Mouse (Mus musculus): ENCODE measurements at regions not wholly inside any gene's neighbourhood (a gene's known extent, or its start where the extent isn't known, plus 50 kb on each side); places are given as distances from the start of the nearest gene placed in this dataset.

GRCm38 (mm10) chr7:36934792-36935555 lies 237.1 kb downstream of the Tshz3 start:
- DNase-seq (ENCODE audit: low read depth, low spot score): peak; percentile 80

DNA sequence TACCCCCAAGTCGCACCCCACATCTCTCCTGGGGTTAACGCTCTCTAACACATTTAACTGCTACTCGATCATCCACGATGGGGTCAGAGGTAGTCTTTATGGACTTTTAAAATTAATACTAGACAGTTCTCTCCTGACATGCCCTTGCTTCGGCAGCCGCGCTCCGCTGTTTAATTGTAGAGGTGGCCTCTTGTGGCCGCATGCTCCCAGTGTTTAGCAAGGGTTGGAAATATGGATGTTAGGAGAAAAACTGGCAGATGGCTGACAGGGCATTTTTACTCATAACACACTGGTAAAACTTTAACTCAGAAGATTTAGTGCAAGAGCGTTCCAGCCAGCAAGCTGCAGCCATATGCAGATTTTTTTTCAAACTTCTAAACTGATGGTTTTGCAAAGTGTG lies 242.7 kb downstream of the Tshz3 start:
- DNase-seq (ENCODE audit: low read depth, low spot score): no peak

- no peak for DNase-seq (ENCODE audit: low read depth, low spot score)
Observed at GRCm38 (mm10) chr7:36945024-36945815, 247.3 kb downstream of the Tshz3 start.

- no peak for DNase-seq (ENCODE audit: low read depth, low spot score)
Observed at GRCm38 (mm10) chr7:36949511-36949910, 251.6 kb downstream of the Tshz3 start.

DNA sequence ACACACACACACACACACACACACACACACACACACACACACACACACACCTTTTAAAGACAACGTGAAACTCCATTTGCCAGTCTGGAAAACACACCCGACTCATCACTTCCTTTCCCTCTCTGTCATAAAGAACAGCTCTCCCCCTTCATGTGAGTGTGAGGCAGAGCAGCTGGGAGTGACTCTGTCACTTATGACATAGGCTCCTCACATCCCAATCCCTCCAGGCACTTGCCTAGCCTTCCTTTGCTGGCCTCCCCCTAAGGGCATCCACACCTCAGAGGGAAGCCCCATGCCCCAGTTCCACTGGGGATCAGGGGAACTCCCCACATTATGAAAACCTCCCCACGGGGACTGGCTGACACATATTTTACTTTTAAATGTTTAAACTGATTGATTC lies 257.5 kb downstream of the Tshz3 start:
- no peak for DNase-seq (ENCODE audit: low read depth, low spot score)

GRCm38 (mm10) chr7:36958255-36958654 lies 260.3 kb downstream of the Tshz3 start:
- no peak for DNase-seq (ENCODE audit: low read depth, low spot score)

DNA sequence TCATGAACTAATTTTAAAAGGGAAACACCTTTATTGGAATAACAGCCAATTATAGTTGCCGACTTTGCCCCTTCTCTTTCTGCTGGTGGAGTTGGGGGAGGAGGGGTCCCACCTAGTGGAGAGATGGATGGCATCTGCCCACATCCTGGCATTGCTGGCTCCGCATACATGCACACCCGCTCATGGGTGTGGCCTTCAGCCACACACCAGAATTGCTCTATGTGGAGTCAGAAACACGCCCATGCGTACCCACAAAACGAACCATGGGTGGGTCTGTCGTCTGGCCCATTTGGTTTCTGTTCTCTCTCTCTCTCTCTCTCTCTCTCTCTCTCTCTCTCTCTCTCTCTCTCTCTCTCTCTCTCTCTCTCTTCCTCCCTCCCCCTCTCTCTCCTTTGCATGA lies 273.9 kb downstream of the Tshz3 start:
- DNase-seq (ENCODE audit: low read depth, low spot score): no peak

DNA sequence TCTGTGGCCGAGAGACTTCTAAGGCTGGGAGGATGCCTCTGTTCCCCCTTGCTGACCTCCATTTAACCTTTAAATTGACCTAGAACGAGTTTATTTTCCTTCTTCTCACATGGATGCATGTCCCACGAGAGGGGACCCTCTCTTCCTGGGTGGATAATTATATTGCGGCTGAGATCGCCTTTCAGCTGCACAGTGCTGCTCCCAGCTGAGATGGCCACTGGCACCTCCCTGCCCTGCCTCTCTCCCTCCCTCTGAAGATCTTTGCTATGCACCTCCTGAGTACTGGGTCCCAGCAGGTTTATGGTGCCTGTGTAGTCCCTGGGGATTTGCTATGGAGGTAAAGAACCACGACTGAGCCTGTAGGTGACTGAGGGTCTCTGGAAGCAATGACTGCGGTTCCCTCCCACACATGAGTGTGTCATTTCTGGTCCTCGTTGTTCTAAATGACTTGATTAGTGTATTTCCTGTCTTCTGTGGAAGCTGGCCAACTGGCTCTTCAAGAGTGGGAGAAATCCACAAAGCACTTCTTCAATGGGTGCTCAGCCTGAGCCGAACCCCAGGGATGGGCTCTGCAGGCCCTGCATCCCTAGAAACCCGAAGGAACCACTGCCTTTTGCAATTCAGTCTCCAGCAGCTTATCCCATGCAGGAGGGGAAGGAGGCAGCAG lies 275.9 kb downstream of the Tshz3 start:
- DNase-seq (ENCODE audit: low read depth, low spot score): no peak

GRCm38 (mm10) chr7:36974573-36974972 lies 276.7 kb downstream of the Tshz3 start:
- peak; percentile 30 for DNase-seq (ENCODE audit: low read depth, low spot score)

- no peak for DNase-seq (ENCODE audit: low read depth, low spot score)
Observed at GRCm38 (mm10) chr7:36975475-36975874, 277.6 kb downstream of the Tshz3 start.

GRCm38 (mm10) chr7:36977819-36978218 lies 279.9 kb downstream of the Tshz3 start:
- DNase-seq (ENCODE audit: low read depth, low spot score): no peak

- no peak for DNase-seq (ENCODE audit: low read depth, low spot score)
Observed at GRCm38 (mm10) chr7:36989380-36989779, 291.5 kb downstream of the Tshz3 start.

DNA sequence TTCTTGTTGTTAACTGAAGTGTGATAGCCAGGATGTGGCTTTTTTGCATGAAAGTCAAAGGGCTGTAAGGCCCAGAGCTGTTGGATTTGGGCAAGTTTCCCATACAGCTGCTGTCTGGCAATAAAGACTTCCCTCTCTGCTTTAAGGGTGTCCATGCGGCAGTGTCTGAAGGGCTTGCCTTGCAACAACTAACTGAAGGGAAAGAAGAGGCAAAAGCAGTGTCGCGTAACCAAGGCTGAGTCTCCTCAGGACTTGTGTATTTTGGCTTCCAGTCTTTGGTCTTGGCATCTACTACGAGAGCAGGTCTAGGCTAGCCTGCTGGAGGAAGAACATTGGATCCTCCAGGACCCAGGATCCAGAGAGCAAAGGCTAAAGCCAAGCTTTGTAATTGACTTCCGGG lies 306.7 kb downstream of the Tshz3 start:
- DNase-seq (ENCODE audit: low read depth, low spot score): peak; percentile 7

- no peak for DNase-seq (ENCODE audit: low read depth, low spot score)
Observed at GRCm38 (mm10) chr7:37005701-37006100, 307.8 kb downstream of the Tshz3 start.

DNA sequence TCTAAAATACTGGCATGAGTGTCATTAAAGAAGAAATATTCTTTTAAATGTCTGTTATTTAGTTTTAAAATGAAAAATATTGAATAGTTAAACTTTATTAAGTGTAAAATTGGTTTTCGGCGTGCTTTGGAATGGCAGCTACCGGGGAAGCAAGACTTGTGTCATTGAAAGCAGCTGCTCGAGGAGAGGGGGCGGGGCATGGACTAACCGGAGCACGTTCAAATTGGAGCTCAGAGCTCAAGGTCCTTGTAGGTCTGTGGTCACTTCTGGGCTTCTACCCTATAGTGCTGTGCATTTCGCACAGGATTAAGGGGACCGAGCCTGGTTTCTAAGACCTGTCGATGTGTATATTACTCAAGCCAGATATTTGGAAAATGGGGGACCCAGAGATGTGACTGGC lies 309.0 kb downstream of the Tshz3 start:
- no peak for DNase-seq (ENCODE audit: low read depth, low spot score)

DNA sequence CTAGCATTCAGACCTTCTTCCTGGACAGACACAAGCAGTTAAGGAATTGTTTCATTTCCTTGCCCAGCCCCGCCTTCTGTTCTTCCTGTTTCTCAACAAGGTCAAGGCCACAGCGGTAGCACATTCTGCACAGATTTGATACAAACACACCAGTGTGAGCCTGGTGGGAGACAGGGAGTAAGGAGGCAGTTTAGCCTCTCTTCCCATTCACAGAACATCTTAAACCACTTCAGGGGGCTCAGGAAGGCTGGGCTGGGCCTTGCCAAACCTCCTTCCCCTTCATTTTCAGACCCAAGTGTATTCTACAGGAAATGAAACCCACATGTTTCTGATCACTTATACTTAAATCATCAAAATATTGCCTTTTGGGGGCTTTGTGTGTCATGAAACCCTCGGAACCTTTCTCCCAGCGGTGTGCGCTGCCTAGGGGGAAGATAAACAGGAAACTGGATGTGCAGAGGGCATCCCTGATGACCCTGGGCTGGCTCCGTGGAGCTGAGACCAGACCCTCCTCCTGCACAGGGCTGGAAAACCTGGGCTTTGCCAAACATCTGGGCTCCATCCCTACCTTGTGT lies 313.3 kb downstream of the Tshz3 start:
- no peak for DNase-seq (ENCODE audit: low read depth, low spot score)

DNA sequence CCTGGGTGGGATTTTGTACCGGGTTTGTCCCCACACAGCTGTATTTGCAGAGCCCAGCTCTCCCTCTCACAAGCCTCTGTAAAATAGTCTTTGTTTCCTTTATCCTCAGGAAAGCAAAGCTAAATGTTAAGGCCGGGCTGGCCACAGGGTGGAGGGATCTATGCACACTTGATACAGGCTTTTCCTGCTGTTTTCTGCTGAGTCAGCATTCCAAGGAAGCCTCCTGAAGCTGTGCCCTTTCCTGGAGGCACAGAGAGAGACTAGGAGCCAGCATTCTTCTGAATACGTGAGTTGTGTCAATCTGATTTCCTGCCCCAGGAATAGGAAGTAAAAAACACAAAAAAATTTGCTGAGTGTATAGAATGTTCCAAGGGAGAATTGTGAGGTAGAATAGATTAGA lies 322.2 kb downstream of the Tshz3 start:
- no peak for DNase-seq (ENCODE audit: low read depth, low spot score)

DNA sequence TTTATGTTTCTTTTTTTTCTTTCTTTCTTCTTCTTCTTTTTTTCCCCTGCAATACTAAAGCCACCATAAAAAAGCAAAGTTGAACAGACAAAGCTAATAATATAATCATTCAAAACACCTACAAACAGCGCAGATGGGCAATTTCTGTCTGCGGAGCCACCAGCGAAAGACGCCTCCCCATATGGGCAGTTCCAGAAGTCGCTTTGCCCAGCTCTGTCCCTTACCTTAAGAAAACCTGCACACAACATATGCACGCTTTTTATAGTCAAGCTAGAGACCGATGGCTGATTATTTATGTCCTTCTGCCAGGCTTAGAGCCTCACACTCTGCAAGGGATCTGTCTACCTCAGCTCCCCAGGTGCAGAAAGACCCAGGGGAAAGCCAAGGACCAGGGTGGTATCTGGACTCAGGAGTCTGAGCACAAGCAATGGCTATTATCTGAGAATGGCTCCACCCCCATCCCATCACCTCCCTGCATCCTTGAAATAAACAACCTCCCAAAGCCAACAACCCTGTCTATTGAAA lies 326.6 kb downstream of the Tshz3 start:
- DNase-seq (ENCODE audit: low read depth, low spot score): peak; percentile 63

- DNase-seq (ENCODE audit: low read depth, low spot score): no peak
Observed at GRCm38 (mm10) chr7:37064582-37065458, 366.9 kb downstream of the Tshz3 start.

DNA sequence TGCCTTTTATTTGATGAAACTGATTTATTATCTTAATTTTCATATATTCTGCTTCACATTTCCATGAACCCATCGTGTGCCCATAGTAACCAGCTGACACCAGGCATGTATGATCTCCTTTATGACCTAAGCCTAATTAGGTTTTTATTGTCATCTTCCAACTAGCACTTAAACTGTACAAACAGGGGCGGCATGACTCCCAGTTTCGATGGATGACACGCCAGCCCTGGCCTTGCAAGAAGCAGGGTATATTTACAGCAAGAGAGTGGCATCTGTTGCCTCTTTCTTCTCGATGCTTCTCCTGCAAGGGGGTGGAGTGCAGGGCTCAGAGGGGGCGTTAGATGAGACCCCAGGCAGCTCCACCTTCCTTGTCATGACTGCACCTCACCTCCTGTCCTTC lies 379.8 kb downstream of the Tshz3 start:
- DNase-seq (ENCODE audit: low read depth, low spot score): no peak

GRCm38 (mm10) chr7:37078140-37078539 lies 380.2 kb downstream of the Tshz3 start:
- no peak for DNase-seq (ENCODE audit: low read depth, low spot score)
